Mouse (Mus musculus): Measurements from ENCODE around the gene Lpar3. TPM values are rescaled to one million over a fixed set of nuclear protein-coding genes. Genes with fewer than 3 reads are reported as not detected.

The Lpar3 gene
- polyA plus RNA-seq, 1 experiment from 2014 or later, result 0.34 TPM

GRCm38 (mm10) chr3:146246557-146246956 lies 25.8 kb downstream of the Lpar3 start:
- no peaks in the 10 kb centered on the region for H3K9me3 ChIP-seq (ENCODE audit: control insufficient read depth, low read length)
- no peak for ATAC-seq
- H3K4me3 ChIP-seq (ENCODE audit: low read length), result no peak overlapping the region
- H3K4me1 ChIP-seq (ENCODE audit: control insufficient read depth, insufficient read depth, low read depth, low read length), result no peaks in the 10 kb centered on the region
- H3K36me3 ChIP-seq (ENCODE audit: control insufficient read depth, insufficient read depth, low read length), result no peaks in the 10 kb centered on the region
- no peak overlapping the region for H3K4me2 ChIP-seq (ENCODE audit: low read length)
- WGBS, result 79% methylated on average over 8 of the region's 8 CpGs
- no peak overlapping the region for H3K27ac ChIP-seq (ENCODE audit: low read depth, low read length)
- no peaks in the 10 kb centered on the region for H3K27me3 ChIP-seq (replicated peaks; ENCODE audit: control insufficient read depth, insufficient read depth, low read length)
- H3K9ac ChIP-seq (ENCODE audit: low read depth, low read length), result no peak overlapping the region

GRCm38 (mm10) chr3:146246992-146247391 lies 26.2 kb downstream of the Lpar3 start:
- Histone ChIP-seq H3K4me2 (ENCODE audit: low read length) (no peak overlapping the region), H3K36me3 (ENCODE audit: control insufficient read depth, insufficient read depth, low read length) (no peaks in the 10 kb centered on the region), H3K9me3 (ENCODE audit: control insufficient read depth, low read length) (no peaks in the 10 kb centered on the region), H3K27me3 (replicated peaks; ENCODE audit: control insufficient read depth, insufficient read depth, low read length) (no peaks in the 10 kb centered on the region), H3K9ac (ENCODE audit: low read depth, low read length) (no peak overlapping the region), H3K4me3 (ENCODE audit: low read length) (no peak overlapping the region), H3K27ac (ENCODE audit: low read depth, low read length) (no peak overlapping the region), H3K4me1 (ENCODE audit: control insufficient read depth, insufficient read depth, low read depth, low read length) (no peaks in the 10 kb centered on the region)
- no peak for ATAC-seq
- 86% methylated on average over 2 of the region's 2 CpGs for WGBS

- ATAC-seq, result no peak
- H3K9me3 ChIP-seq (ENCODE audit: control insufficient read depth, low read length), result no peaks in the 10 kb centered on the region
- H3K4me2 ChIP-seq (ENCODE audit: low read length), result no peak overlapping the region
- H3K36me3 ChIP-seq (ENCODE audit: control insufficient read depth, insufficient read depth, low read length), result no peaks in the 10 kb centered on the region
- H3K4me1 ChIP-seq (ENCODE audit: control insufficient read depth, insufficient read depth, low read depth, low read length), result no peaks in the 10 kb centered on the region
- H3K9ac ChIP-seq (ENCODE audit: low read depth, low read length), result no peak overlapping the region
- no peaks in the 10 kb centered on the region for H3K27me3 ChIP-seq (replicated peaks; ENCODE audit: control insufficient read depth, insufficient read depth, low read length)
- no peak overlapping the region for H3K4me3 ChIP-seq (ENCODE audit: low read length)
- no peak overlapping the region for H3K27ac ChIP-seq (ENCODE audit: low read depth, low read length)
- WGBS, result 82% methylated on average over 8 of the region's 8 CpGs
These were observed 29.1 kb downstream of the Lpar3 start for GRCm38 (mm10) chr3:146249895-146250294.

GRCm38 (mm10) chr3:146251771-146252170 lies 31.0 kb downstream of the Lpar3 start:
- Histone ChIP-seq H3K4me1 (ENCODE audit: control insufficient read depth, insufficient read depth, low read depth, low read length) (no peaks in the 10 kb centered on the region), H3K36me3 (ENCODE audit: control insufficient read depth, insufficient read depth, low read length) (no peaks in the 10 kb centered on the region), H3K9me3 (ENCODE audit: control insufficient read depth, low read length) (no peaks in the 10 kb centered on the region), H3K4me2 (ENCODE audit: low read length) (no peak overlapping the region), H3K4me3 (ENCODE audit: low read length) (no peak overlapping the region), H3K27me3 (replicated peaks; ENCODE audit: control insufficient read depth, insufficient read depth, low read length) (no peaks in the 10 kb centered on the region), H3K9ac (ENCODE audit: low read depth, low read length) (no peak overlapping the region), H3K27ac (ENCODE audit: low read depth, low read length) (no peak overlapping the region)
- ATAC-seq, result no peak
- WGBS, result 91% methylated on average over 6 of the region's 6 CpGs

- Histone ChIP-seq H3K4me2 (ENCODE audit: low read length) (no peak overlapping the region), H3K27me3 (replicated peaks; ENCODE audit: control insufficient read depth, insufficient read depth, low read length) (no peaks in the 10 kb centered on the region), H3K4me1 (ENCODE audit: control insufficient read depth, insufficient read depth, low read depth, low read length) (no peaks in the 10 kb centered on the region), H3K4me3 (ENCODE audit: low read length) (no peak overlapping the region), H3K9ac (ENCODE audit: low read depth, low read length) (no peak overlapping the region), H3K9me3 (ENCODE audit: control insufficient read depth, low read length) (no peaks in the 10 kb centered on the region), H3K27ac (ENCODE audit: low read depth, low read length) (no peak overlapping the region), H3K36me3 (ENCODE audit: control insufficient read depth, insufficient read depth, low read length) (no peaks in the 10 kb centered on the region)
- WGBS, result 40% methylated on average over 3 of the region's 3 CpGs
- ATAC-seq, result no peak
These were observed 33.1 kb downstream of the Lpar3 start for GRCm38 (mm10) chr3:146253736-146254320.

- Histone ChIP-seq H3K4me2 (ENCODE audit: low read length) (no peak overlapping the region), H3K4me1 (ENCODE audit: control insufficient read depth, insufficient read depth, low read depth, low read length) (no peaks in the 10 kb centered on the region), H3K27me3 (replicated peaks; ENCODE audit: control insufficient read depth, insufficient read depth, low read length) (no peaks in the 10 kb centered on the region), H3K9me3 (ENCODE audit: control insufficient read depth, low read length) (no peaks in the 10 kb centered on the region), H3K4me3 (ENCODE audit: low read length) (no peak overlapping the region), H3K36me3 (ENCODE audit: control insufficient read depth, insufficient read depth, low read length) (no peaks in the 10 kb centered on the region), H3K27ac (ENCODE audit: low read depth, low read length) (no peak overlapping the region), H3K9ac (ENCODE audit: low read depth, low read length) (no peak overlapping the region)
- no peak for ATAC-seq
- WGBS, result 91% methylated on average over 5 of the region's 5 CpGs
These were observed 34.4 kb downstream of the Lpar3 start for GRCm38 (mm10) chr3:146255123-146255522.

GRCm38 (mm10) chr3:146257483-146258122 lies 36.8 kb downstream of the Lpar3 start:
- Histone ChIP-seq H3K9me3 (ENCODE audit: control insufficient read depth, low read length) (no peaks in the 10 kb centered on the region), H3K4me1 (ENCODE audit: control insufficient read depth, insufficient read depth, low read depth, low read length) (no peaks in the 10 kb centered on the region), H3K4me3 (ENCODE audit: low read length) (no peak overlapping the region), H3K9ac (ENCODE audit: low read depth, low read length) (no peak overlapping the region), H3K27me3 (replicated peaks; ENCODE audit: control insufficient read depth, insufficient read depth, low read length) (no peaks in the 10 kb centered on the region), H3K4me2 (ENCODE audit: low read length) (no peak overlapping the region), H3K27ac (ENCODE audit: low read depth, low read length) (no peak overlapping the region), H3K36me3 (ENCODE audit: control insufficient read depth, insufficient read depth, low read length) (no peaks in the 10 kb centered on the region)
- 59% methylated on average over 10 of the region's 10 CpGs for WGBS
- ATAC-seq, result no peak

- H3K27me3 ChIP-seq (replicated peaks; ENCODE audit: control insufficient read depth, insufficient read depth, low read length), result no peaks in the 10 kb centered on the region
- no peaks in the 10 kb centered on the region for H3K36me3 ChIP-seq (ENCODE audit: control insufficient read depth, insufficient read depth, low read length)
- H3K9me3 ChIP-seq (ENCODE audit: control insufficient read depth, low read length), result no peaks in the 10 kb centered on the region
- no peak overlapping the region for H3K27ac ChIP-seq (ENCODE audit: low read depth, low read length)
- H3K4me3 ChIP-seq (ENCODE audit: low read length), result no peak overlapping the region
- H3K9ac ChIP-seq (ENCODE audit: low read depth, low read length), result no peak overlapping the region
- 85% methylated on average over 9 of the region's 9 CpGs for WGBS
- ATAC-seq, result no peak
- no peak overlapping the region for H3K4me2 ChIP-seq (ENCODE audit: low read length)
- no peaks in the 10 kb centered on the region for H3K4me1 ChIP-seq (ENCODE audit: control insufficient read depth, insufficient read depth, low read depth, low read length)
These were observed 39.4 kb downstream of the Lpar3 start for GRCm38 (mm10) chr3:146260203-146260602.

GRCm38 (mm10) chr3:146260845-146261244 lies 40.1 kb downstream of the Lpar3 start:
- H3K4me2 ChIP-seq (ENCODE audit: low read length), result no peak overlapping the region

More at GRCm38 (mm10) chr3:146260845-146261244, 40.1 kb downstream of the Lpar3 start:
- no peaks in the 10 kb centered on the region for H3K4me1 ChIP-seq (ENCODE audit: control insufficient read depth, insufficient read depth, low read depth, low read length)
- H3K9ac ChIP-seq (ENCODE audit: low read depth, low read length), result no peak overlapping the region
- no peaks in the 10 kb centered on the region for H3K36me3 ChIP-seq (ENCODE audit: control insufficient read depth, insufficient read depth, low read length)
- H3K27ac ChIP-seq (ENCODE audit: low read depth, low read length), result no peak overlapping the region
- no peaks in the 10 kb centered on the region for H3K9me3 ChIP-seq (ENCODE audit: control insufficient read depth, low read length)
- H3K27me3 ChIP-seq (replicated peaks; ENCODE audit: control insufficient read depth, insufficient read depth, low read length), result no peaks in the 10 kb centered on the region
- H3K4me3 ChIP-seq (ENCODE audit: low read length), result no peak overlapping the region
- no peak for ATAC-seq
- WGBS, result 94% methylated on average over 11 of the region's 11 CpGs

All from hindbrain, embryonic 16.5 days (tissue).